Mouse (Mus musculus): ENCODE results near the gene Serpina3j. TPM values are rescaled to one million over a fixed set of nuclear protein-coding genes. Genes with fewer than 3 reads are reported as not detected.
"Not testable (repeated sequence)": the region's sequence is repeated elsewhere in the genome, so short reads cannot be mapped to it uniquely, and the experiment has no call there.

The Serpina3j gene
- polyA plus RNA-seq (2016; fragmentation: Nextera tagmentation; extraction: Ambion mirVana) = not detected in 2 replicates

DNA sequence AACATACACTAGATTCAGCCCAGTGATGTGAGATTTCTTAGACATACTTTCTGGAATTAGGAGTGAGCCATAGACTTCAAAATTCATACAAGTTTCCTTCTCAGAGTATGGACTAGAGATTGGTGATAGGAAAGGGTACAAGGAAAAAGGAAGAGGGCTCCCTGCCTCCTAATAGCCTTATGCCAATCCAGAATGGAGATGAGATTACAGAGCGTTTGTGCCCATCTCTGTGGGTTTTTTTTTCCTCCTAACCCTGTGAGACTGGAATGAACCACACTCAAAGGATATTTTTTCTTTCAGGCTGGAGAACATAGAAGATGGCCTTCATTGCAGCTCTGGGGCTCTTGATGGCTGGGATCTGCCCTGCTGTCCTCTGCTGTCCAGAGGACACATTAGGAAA is at the start of gene Serpina3j:
Serpina3j (plus strand) TSS at position 301 of the 400 bp plus-strand sequence.
- Histone ChIP-seq H3K4me2 (replicated peaks) (no peak within 1 kb of the TSS), H3K36me3 (no peaks in the 10 kb centered on the region), H3K4me1 (no peaks in the 10 kb centered on the region), H3K9me3 (no peaks in the 10 kb centered on the region; the same call in 1 of the 2 replicates), H3K9ac (no peak within 1 kb of the TSS), H3K27ac (no peak within 1 kb of the TSS), H3K4me3 (no peak within 1 kb of the TSS), H3K27me3 (replicated peaks) (no peaks in the 10 kb centered on the region)
- WGBS = 86% methylated on average over 1 of the region's 1 CpGs
- no peak for ATAC-seq (ENCODE audit: low FRiP score, low read depth)

DNA sequence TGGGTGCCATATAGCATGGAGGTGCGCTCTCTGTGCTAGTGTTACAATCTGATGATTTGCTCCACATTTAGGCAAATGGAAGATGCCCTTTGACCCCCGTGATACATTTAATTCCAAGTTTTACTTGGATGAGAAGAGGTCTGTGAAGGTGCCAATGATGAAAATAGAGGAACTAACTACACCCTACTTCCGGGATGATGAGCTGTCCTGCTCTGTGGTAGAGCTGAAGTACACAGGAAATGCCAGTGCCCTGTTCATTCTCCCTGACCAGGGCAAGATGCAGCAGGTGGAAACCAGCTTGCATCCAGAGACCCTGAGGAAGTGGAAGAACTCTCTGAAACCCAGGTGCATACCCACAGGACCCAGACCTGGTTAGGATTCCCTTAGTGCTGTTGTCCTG is 48.0 kb upstream of the Serpina3j start:
- no peak overlapping the region for H3K4me3 ChIP-seq
- H3K4me2 ChIP-seq (replicated peaks) = no peak overlapping the region
- H3K27me3 ChIP-seq (replicated peaks) = no peaks in the 10 kb centered on the region
- H3K27ac ChIP-seq = no peak overlapping the region
- no peaks in the 10 kb centered on the region for H3K9me3 ChIP-seq
- H3K4me1 ChIP-seq = no peaks in the 10 kb centered on the region
- H3K9ac ChIP-seq = no peak overlapping the region
- ATAC-seq (ENCODE audit: low FRiP score, low read depth) = no peak
- H3K36me3 ChIP-seq = no peaks in the 10 kb centered on the region
- 82% methylated on average over 3 of the region's 3 CpGs for WGBS

DNA sequence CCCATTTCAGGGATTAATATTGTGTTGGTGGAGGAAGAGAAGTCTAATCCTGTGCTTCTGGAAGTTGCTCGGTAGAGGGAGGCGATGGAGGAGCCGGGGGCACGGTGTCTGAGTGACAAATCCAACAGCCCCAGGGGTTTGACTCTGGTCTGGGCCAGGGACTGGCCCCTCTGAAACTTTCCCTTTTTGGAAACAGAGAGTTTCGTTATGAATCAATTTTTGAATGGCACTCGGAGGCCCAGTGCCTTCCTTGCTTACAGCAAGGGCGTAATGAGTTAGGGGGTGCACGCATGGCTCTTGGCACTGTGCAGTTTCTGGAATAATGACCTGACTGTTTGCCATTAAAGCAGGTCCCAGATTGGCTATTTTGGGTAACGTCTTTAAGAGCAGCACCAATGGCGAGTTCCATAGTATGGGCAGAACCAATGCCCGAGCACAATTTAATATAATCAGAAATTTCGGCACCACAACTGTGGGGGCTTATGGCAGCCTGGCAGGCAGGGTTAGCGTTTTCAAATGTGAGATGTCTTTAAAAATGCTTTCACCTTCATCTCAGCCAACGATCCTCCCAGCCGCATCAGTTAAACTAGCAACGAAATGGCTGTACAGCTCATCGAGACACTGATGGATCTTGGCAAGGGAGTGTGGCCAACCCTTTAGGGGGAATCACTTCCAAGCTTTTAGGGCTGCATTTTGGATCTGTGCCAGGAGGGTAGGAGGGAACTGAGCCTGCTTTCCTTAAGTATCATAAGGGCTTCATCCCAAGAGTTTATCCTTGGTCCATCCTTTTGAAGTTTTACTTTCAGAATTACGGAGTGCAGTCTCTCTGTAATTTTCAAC is 35.9 kb upstream of the Serpina3j start:
- Histone ChIP-seq H3K4me3 (no peak overlapping the region), H3K4me1 (no peaks in the 10 kb centered on the region), H3K4me2 (replicated peaks) (no peak overlapping the region), H3K9me3 (no peaks in the 10 kb centered on the region), H3K27ac (no peak overlapping the region), H3K27me3 (replicated peaks) (no peaks in the 10 kb centered on the region), H3K36me3 (no peaks in the 10 kb centered on the region), H3K9ac (no peak overlapping the region)
- WGBS = 86% methylated on average over 18 of the region's 18 CpGs
- no peak for ATAC-seq (ENCODE audit: low FRiP score, low read depth)

DNA sequence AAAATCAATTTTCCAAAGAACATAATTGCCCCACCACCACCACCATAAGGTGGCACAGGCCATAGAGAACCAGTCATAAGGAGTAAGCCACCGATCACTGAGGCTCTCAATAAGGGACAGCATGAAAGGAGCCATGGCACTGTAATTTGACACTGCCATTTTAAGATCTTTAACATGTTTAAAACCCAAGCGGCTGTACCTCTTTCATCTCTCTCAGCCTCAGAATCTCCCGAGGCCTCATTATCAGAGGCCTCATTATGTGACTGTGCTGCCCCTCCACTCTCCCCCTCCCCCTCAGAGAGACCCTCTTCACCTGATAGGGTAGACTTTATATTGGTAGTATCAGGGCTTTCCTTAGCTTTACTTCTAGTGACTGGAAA is 35.3 kb upstream of the Serpina3j start:
- 6% methylated on average over 3 of the region's 3 CpGs for WGBS
- Histone ChIP-seq H3K36me3 (no peaks in the 10 kb centered on the region), H3K4me1 (no peaks in the 10 kb centered on the region), H3K9me3 (no peaks in the 10 kb centered on the region), H3K9ac (no peak overlapping the region), H3K27ac (no peak overlapping the region), H3K27me3 (replicated peaks) (no peaks in the 10 kb centered on the region), H3K4me2 (replicated peaks) (no peak overlapping the region), H3K4me3 (no peak overlapping the region)
- ATAC-seq (ENCODE audit: low FRiP score, low read depth) = no peak

DNA sequence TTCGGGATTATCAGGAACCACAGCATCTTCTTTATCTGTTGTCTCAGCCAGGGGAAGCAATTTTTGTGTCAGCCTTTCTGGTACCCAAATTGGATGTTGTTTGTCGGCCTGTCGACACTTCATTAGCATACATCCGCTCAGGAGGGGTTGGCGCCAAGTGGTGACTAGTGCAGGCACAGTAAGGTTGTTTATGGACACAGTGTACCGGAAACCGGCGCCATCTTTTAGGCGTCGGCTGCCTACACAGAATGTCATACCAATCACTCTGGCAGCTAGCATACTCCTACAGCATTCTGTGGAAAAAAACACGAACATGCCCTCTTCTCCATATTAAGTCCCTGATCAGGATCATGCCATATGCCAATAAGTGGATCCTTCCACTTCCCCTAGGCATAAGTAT is 31.0 kb upstream of the Serpina3j start:
- no peaks in the 10 kb centered on the region for H3K36me3 ChIP-seq
- no peaks in the 10 kb centered on the region for H3K27me3 ChIP-seq (replicated peaks)
- H3K27ac ChIP-seq = no peak overlapping the region
- 95% methylated on average over 11 of the region's 11 CpGs for WGBS
- no peak overlapping the region for H3K4me3 ChIP-seq
- H3K9me3 ChIP-seq = no peaks in the 10 kb centered on the region
- ATAC-seq (ENCODE audit: low FRiP score, low read depth) = no peak
- H3K4me2 ChIP-seq (replicated peaks) = no peak overlapping the region
- H3K9ac ChIP-seq = no peak overlapping the region
- H3K4me1 ChIP-seq = no peaks in the 10 kb centered on the region

DNA sequence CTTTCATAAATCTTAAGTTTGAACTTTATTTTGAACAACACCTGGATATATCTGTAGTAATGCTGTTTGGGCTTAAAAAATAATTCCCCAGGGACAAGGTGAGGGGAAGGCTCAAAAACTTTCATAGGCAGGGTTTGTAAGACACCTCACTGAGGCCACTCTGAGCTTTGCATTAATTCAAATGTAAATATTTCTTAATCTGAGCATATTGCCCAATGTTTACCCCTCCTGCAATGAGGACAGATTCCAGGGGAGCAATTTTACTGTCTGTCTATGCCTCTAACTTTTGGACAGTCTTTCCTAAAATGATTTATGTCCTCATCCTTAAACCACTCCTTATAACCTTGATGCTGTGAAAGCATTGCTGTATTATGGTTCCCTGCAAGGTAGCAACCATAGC is 26.0 kb upstream of the Serpina3j start:
- Histone ChIP-seq H3K27ac (no peak overlapping the region), H3K4me2 (replicated peaks) (no peak overlapping the region), H3K27me3 (replicated peaks) (no peaks in the 10 kb centered on the region), H3K9ac (no peak overlapping the region), H3K4me3 (no peak overlapping the region), H3K4me1 (no peaks in the 10 kb centered on the region), H3K36me3 (no peaks in the 10 kb centered on the region), H3K9me3 (no peaks in the 10 kb centered on the region)
- no peak for ATAC-seq (ENCODE audit: low FRiP score, low read depth)

DNA sequence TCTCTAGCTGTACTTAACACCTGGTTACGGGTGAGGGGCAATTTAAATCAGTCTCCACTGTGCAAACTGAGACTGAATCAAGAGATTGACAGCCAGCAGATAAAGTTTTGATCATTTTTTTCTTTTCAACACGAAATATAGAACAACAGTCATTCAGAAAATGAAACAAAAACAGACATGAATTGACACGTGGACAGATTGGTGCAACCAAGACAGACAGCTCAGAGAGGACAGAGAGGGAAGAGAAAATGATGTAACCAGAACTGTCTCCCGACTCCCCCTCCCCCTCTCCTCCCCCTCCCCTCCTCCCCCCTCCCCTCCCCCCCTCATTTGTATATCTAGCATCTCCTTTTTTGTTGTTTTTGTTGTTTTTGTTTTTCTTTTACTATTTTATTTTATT is 24.5 kb upstream of the Serpina3j start:
- no peaks in the 10 kb centered on the region for H3K27me3 ChIP-seq (replicated peaks)
- no peak overlapping the region for H3K4me3 ChIP-seq
- no peak overlapping the region for H3K27ac ChIP-seq
- no peak overlapping the region for H3K4me2 ChIP-seq (replicated peaks)
- no peaks in the 10 kb centered on the region for H3K9me3 ChIP-seq
- H3K36me3 ChIP-seq = no peaks in the 10 kb centered on the region
- no peak overlapping the region for H3K9ac ChIP-seq
- ATAC-seq (ENCODE audit: low FRiP score, low read depth) = no peak
- WGBS = 42% methylated on average over 3 of the region's 4 CpGs
- no peaks in the 10 kb centered on the region for H3K4me1 ChIP-seq

DNA sequence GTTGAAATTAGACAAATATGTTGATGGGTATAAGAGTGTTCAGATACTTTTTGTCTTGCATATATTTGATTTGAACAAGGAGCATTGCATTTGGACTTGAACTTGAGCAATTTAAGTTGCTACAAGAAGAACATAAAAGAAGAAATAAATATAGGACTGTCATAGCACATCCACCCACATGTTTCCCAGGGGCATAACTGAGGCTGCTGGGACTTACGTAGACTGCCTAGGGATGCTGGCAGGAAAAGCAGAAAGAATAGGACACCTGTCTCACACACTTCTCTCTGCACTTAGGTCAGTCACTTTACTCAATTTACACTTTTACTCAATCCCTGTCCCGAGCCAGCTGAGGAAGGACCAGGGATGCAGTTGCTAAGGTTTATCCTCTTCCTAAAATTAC is 20.4 kb upstream of the Serpina3j start:
- WGBS = 88% methylated on average over 2 of the region's 2 CpGs
- H3K9me3 ChIP-seq = no peaks in the 10 kb centered on the region
- no peaks in the 10 kb centered on the region for H3K4me1 ChIP-seq
- no peak overlapping the region for H3K27ac ChIP-seq
- no peak overlapping the region for H3K4me2 ChIP-seq (replicated peaks)
- H3K27me3 ChIP-seq (replicated peaks) = no peaks in the 10 kb centered on the region
- H3K36me3 ChIP-seq = no peaks in the 10 kb centered on the region
- ATAC-seq (ENCODE audit: low FRiP score, low read depth) = no peak
- no peak overlapping the region for H3K4me3 ChIP-seq
- H3K9ac ChIP-seq = no peak overlapping the region

DNA sequence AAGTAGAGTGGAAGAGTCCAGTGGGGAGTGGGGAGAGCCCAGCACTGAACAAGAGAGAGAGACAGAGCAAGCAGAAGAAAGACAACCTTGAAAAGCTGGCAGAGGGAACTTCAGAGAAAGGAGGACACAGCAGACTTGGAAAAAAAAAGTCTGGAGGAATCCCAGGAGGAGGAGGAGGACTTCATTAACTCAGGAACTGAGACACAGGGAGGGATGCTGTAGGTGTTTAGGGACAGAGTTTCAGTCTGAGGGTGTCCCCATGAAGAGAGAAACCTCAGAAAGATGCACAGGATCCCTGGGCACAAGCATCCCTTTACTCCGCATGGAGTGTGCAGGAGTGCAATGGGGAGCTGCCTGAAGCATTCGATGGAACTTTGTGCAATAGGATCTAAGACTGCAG is 16.3 kb upstream of the Serpina3j start:
- no peak overlapping the region for H3K9ac ChIP-seq
- no peaks in the 10 kb centered on the region for H3K36me3 ChIP-seq
- H3K4me2 ChIP-seq (replicated peaks) = no peak overlapping the region
- H3K9me3 ChIP-seq = no peaks in the 10 kb centered on the region
- H3K4me3 ChIP-seq = no peak overlapping the region
- no peaks in the 10 kb centered on the region for H3K27me3 ChIP-seq (replicated peaks)
- H3K27ac ChIP-seq = no peak overlapping the region
- 88% methylated on average over 2 of the region's 2 CpGs for WGBS
- H3K4me1 ChIP-seq = no peaks in the 10 kb centered on the region
- ATAC-seq (ENCODE audit: low FRiP score, low read depth) = no peak

DNA sequence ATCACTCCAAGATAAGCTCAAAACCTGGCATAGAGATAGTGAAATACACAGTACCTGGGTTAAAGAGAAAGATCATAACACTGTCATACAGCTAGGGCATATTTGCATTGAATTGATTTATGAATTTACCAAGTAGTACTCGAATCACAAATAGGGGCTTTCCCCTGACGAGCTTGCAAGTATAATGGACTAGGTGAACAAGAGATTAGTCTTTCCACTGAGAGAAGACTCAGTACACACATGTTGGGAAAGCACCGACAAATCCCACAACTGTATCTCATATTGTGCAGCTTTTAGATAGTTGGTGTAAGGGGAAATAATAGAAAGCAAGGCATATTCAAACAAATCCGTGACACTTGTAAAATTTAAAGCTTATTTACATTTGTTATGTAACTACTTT is 8.4 kb upstream of the Serpina3j start:
- H3K27me3 ChIP-seq (replicated peaks) = no peaks in the 10 kb centered on the region
- 83% methylated on average over 4 of the region's 4 CpGs for WGBS
- no peak overlapping the region for H3K9ac ChIP-seq
- no peak overlapping the region for H3K4me3 ChIP-seq
- H3K4me2 ChIP-seq (replicated peaks) = no peak overlapping the region
- H3K36me3 ChIP-seq = no peaks in the 10 kb centered on the region
- no peaks in the 10 kb centered on the region for H3K4me1 ChIP-seq
- no peak for ATAC-seq (ENCODE audit: low FRiP score, low read depth)
- H3K27ac ChIP-seq = no peak overlapping the region
- no peaks in the 10 kb centered on the region for H3K9me3 ChIP-seq

DNA sequence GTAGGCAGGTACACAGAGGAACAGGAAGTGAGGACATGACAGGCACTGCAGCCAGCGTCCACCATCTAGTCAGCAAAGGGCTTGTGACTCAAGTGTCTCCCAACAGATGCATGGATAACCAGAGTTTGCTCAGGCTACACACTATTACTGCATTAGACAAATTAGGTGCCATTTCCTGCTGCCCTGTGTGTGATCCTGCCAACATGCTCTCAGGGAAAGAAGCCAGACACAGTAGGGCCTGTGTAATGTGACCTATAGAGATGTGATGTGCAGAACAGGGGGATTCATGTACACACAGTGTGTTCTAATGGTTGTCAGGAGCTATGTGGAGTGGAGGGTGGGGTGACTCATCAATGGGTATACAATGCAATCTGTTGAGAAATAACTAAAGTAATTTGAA is 8.1 kb downstream of the Serpina3j start:
- H3K27me3 ChIP-seq (replicated peaks) = no peaks in the 10 kb centered on the region
- H3K4me2 ChIP-seq (replicated peaks) = no peak overlapping the region
- no peak overlapping the region for H3K27ac ChIP-seq
- no peaks in the 10 kb centered on the region for H3K36me3 ChIP-seq
- H3K9ac ChIP-seq = no peak overlapping the region
- ATAC-seq (ENCODE audit: low FRiP score, low read depth) = no peak
- H3K9me3 ChIP-seq = no peaks in the 10 kb centered on the region
- H3K4me3 ChIP-seq = no peak overlapping the region
- H3K4me1 ChIP-seq = no peaks in the 10 kb centered on the region
- WGBS = 80% methylated on average over 1 of the region's 1 CpGs

DNA sequence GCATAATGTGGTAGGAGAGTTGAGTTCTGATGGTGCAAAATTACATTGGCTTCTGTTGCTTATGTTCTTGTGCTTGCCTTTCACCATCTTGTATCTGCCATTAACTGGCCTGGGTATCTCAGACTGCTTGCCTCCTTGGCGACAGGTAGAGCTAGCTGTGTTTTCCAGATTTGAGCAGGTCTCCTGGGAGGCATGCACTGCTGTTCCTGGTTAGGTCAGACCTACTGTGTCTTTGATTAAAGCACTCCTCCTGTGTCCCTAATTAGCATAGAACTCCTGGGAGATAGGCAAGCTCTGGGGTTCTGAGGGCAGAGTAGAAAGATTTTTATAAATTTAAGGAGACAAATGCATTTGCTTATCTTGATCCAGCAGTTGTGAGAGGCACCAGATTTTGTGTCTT is 17.3 kb downstream of the Serpina3j start:
- Histone ChIP-seq H3K4me1 (no peaks in the 10 kb centered on the region), H3K27me3 (replicated peaks) (no peaks in the 10 kb centered on the region), H3K4me2 (replicated peaks) (no peak overlapping the region), H3K9me3 (no peaks in the 10 kb centered on the region), H3K36me3 (no peaks in the 10 kb centered on the region), H3K27ac (no peak overlapping the region), H3K4me3 (no peak overlapping the region), H3K9ac (no peak overlapping the region)
- ATAC-seq (ENCODE audit: low FRiP score, low read depth) = no peak
- WGBS = 59% methylated on average over 1 of the region's 1 CpGs

DNA sequence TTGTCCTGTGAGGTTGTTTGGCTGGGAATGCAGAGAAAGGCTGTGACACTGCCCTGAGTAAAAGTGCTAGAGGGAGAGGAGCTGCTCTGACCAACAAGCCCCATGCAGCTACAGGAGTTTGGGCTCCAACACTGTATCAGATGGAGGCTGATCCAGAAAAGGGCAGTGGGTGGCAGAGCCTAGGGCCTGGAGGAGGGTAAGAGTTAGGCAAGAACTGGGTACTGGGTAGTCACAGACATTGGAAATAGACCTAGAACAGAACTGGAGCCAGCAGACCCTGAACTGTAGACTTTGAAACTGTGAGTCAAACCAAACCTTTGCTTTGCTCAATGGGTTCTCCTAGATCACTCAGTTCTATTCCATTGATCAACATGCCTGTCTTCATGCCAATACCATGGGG is 22.5 kb downstream of the Serpina3j start:
- H3K4me3 ChIP-seq; H3K27ac ChIP-seq; H3K9me3 ChIP-seq; H3K4me2 ChIP-seq (replicated peaks); H3K36me3 ChIP-seq; H3K27me3 ChIP-seq (replicated peaks); H3K9ac ChIP-seq; ATAC-seq (ENCODE audit: low FRiP score, low read depth); H3K4me1 ChIP-seq: not testable (repeated sequence)

All from neural tube, embryonic 12.5 days (tissue).